Mouse (Mus musculus) megakaryocyte, embryonic 14.5 days (primary cell): ENCODE data around the gene Gstp2.

Experiments
- FLI1 ChIP-seq: IDR thresholded peaks from 2 replicates; pipeline ENCODE4 v1.6.1; 2012; ENCODE audit warnings: low read length, inconsistent platforms, mixed read lengths
- GATA1 ChIP-seq: IDR thresholded peaks from 3 replicates; pipeline ENCODE4 v1.6.1; 2012; ENCODE audit warnings: mixed read lengths, low read length, inconsistent platforms, borderline replicate concordance

DNA sequence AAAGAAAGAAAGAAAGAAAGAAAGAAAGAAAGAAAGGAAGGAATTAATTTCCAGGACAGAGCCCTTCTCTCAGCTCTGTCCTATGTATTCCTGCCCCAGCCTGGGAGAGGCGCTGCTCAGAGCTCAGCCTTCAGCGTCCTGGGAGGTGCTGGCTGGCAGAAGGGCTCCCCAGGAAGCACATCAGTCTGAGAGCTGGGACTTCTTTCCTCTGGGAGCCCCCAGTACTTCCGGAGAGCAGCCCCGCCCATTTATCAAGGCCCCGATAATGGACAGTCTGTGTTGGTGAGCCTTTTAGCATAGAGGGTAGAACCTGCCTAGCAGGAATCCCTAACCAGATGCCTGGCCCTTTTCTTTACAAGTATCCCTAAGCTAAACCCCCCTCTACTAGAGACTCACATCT is 42.3 kb upstream of the Gstp2 start:
- TF ChIP-seq GATA1 (no peak), FLI1 (no peak)
